Mouse (Mus musculus) A20 (cell line): ENCODE data around the gene Rbmx.

ENCODE experiments used
- DNase-seq: peaks from one replicate; pipeline ENCODE4 v3.0.0-alpha.2; 2011; ENCODE audit warnings: low read depth, low spot score

Gene Rbmx

GRCm38 (mm10) chrX:57392367-57393246, at the start of gene Rbmx:
TSS of gene Rbmx (minus strand) at chrX:57393036.
- peak; percentile 90 for DNase-seq

- DNase-seq = no peak
These were observed 41.1 kb upstream of the Rbmx start for GRCm38 (mm10) chrX:57433897-57434296.

GRCm38 (mm10) chrX:57431610-57432009, 38.8 kb upstream of the Rbmx start:
- DNase-seq = peak; percentile 22

GRCm38 (mm10) chrX:57408769-57409168, 15.9 kb upstream of the Rbmx start, which contains the start of gene Gm364:
TSS of gene Gm364 (plus strand) at chrX:57409154.
- DNase-seq = no peak

- DNase-seq = peak; percentile 48
These were observed 10.8 kb upstream of the Rbmx start for GRCm38 (mm10) chrX:57403651-57404050.

- no peak for DNase-seq
These were observed 8.6 kb upstream of the Rbmx start for GRCm38 (mm10) chrX:57401388-57401787.

GRCm38 (mm10) chrX:57393412-57393811, 576 bp upstream of the Rbmx start:
- DNase-seq = no peak

- DNase-seq = no peak
These were observed 11.9 kb downstream of the Rbmx start for GRCm38 (mm10) chrX:57380915-57381314.

- no peak for DNase-seq
These were observed 14.3 kb downstream of the Rbmx start for GRCm38 (mm10) chrX:57378579-57378978.

GRCm38 (mm10) chrX:57377096-57377495, 15.7 kb downstream of the Rbmx start:
- DNase-seq = no peak

- DNase-seq = no peak
These were observed 18.8 kb downstream of the Rbmx start for GRCm38 (mm10) chrX:57374029-57374428.

GRCm38 (mm10) chrX:57373543-57373942, 19.3 kb downstream of the Rbmx start:
- no peak for DNase-seq

GRCm38 (mm10) chrX:57372965-57373364, 19.9 kb downstream of the Rbmx start:
- no peak for DNase-seq

GRCm38 (mm10) chrX:57364891-57365569, 27.8 kb downstream of the Rbmx start:
- no peak for DNase-seq

- DNase-seq = no peak
These were observed 33.5 kb downstream of the Rbmx start for GRCm38 (mm10) chrX:57359316-57359715.

- DNase-seq = no peak
These were observed 53.6 kb downstream of the Rbmx start for GRCm38 (mm10) chrX:57339220-57339619.

GRCm38 (mm10) chrX:57338371-57339211, 54.2 kb downstream of the Rbmx start, which contains the start of gene Arhgef6:
TSS of gene Arhgef6 (minus strand) at chrX:57338729.
- DNase-seq = peak; percentile 75

GRCm38 (mm10) chrX:57337582-57337981, 55.3 kb downstream of the Rbmx start:
- peak; percentile 50 for DNase-seq

GRCm38 (mm10) chrX:57336958-57337357, 55.9 kb downstream of the Rbmx start:
- DNase-seq = peak; percentile 72

GRCm38 (mm10) chrX:57335313-57335712, 57.5 kb downstream of the Rbmx start:
- DNase-seq = no peak
